Mouse (Mus musculus): ENCODE measurements around the gene Ptges2.
A peak's percentile ranks its signal among the peaks of the same experiment; 100 is the strongest.
"Not testable (repeated sequence)": the region's sequence is repeated elsewhere in the genome, so short reads cannot be mapped to it uniquely, and the experiment has no call there.

Ptges2 gene

DNA sequence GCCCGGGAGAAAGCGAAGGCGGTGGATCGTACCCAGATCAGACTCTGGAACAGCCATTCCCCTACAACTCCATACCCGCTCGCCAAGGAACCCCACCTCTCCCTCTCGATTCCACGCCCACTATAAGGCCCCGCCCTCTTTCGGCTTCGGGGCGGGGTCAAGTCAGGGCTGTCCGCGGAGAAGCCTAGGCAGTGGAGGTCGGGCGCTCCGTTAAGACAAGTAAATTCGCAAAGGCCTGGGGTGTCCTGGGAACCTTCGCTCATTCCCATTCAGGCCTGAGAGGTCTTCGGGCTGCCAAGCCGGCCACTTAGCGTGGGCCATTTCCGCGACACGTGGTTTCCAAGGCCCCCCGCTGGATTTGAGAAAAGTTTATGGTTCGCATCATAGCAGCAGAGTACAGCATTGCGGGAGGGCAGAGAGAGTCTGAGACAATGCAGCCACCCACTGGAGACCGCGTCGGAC is at the start of gene Ptges2:
Gene Ptges2, plus strand, starts transcription at position 413 of the 462 bp plus-strand sequence.
- DNase-seq: peak; percentile 93

DNA sequence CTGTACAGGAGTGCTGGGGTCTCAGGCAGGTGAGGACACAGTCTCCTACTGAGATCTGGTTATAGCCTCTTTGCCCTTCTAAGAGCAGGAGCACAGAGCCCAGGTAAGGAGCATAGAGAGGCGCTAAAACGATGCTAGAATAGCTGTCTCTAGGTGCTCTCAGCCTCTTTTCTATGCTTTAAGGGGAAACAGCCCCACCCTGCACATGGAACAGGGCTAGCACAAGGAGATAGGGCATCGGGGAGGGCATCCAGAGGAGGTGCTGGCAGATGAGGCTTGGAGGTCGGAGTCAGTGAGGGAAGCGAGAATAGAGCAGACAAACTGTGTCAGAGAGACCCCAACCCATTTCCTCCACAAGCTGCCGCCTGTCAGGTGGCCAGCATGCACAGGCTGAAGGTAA is 48.7 kb upstream of the Ptges2 start:
- DNase-seq: no peak

GRCm38 (mm10) chr2:32348311-32348710 is 47.4 kb upstream of the Ptges2 start:
- DNase-seq: no peak

GRCm38 (mm10) chr2:32349625-32350255 is 46.0 kb upstream of the Ptges2 start:
- DNase-seq: no peak

DNA sequence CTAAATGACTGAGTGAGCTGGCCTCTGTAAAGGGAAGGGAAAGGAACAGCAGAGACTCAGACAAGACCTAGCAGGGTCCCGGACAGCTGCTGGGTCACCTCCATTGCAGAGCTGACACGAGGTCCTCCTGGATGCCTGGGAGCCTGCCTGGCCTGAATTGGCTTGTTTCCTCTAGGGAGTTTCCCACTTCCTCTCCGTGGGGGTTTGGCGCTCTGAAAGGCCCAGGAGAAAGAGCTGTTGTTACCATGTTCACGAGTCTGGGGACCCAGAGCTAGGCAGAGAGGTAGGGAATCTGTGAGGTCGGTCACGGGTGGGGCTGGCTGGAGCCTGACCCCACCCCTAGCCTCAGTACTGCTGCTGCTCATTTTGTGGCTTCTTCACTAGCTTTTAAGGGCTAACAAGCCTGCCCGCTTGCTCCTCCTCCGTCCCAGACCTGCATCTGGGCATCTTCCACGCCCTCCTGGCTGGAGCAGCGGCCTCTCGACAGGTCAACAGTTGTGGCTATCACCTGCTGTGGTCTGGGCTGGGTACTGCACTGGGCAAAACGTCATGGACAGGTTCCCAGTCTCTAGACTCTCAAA is 45.1 kb upstream of the Ptges2 start:
- DNase-seq: no peak

DNA sequence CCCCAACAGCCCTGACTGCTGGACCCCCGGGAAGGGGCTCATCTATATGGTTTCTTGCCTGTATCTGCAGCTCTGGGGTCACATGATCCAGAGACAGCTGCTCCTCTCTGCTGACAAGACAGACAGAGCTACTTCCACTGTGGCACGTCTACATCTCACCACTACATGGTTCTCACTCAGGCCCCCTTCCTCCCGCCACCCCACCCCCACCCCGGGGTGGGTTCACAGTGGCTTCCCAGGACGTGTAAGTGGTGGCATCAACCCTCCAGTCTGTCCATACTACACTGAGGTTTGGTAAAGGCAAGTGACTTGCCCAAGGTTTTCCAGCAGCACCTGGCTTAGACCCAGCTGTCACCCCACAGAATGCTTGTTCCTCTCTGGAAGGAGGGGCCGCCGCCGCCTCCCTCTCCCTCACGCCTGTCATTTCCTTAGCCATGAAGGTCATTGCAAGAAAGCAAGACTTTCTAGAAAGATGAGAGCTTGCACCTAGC is 44.2 kb upstream of the Ptges2 start:
- DNase-seq: no peak

DNA sequence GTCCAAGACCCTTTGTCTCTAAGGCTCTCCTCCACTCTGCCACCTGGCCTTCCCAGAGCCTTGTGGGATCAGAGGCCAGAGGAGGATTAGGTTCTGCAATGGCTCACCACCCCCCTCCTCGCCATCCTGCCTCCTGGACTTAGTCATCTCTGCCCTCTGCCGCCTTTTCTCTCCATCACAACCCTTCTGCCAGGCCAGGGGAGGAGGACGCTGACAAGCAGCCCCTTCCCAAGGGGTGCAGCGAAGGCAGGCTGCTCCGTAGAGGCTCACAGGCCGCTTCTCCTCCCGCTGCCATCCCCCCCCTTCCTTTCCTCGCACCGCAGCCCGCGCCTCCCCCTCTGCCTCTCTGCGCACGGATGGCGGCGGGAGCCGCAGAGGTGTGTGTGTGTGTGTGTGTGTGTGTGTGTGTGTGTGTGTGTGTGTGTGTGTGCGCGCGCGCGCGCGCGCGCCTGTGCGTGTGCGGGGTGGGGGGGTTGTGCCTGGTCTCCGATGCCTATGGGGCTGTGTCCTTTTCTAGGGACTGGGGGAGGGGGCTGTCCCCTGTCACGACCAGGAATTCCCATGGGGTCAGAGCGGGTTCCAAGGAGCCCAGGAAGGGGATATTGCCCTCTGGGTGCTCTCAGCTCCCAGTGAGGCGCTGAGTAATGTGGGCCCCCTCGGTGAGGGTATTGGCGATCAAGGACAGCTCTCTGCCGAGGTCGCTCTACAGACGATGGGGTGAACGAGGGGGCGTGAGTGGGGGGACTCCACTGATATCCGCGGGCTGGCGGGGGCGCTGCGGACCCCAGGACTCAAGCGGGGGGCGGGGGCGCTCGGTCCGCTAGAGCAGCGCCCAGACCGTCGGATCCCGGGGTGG is 43.3 kb upstream of the Ptges2 start, which contains the start of gene Ciz1:
Gene Ciz1, plus strand, starts transcription at position 177 of the 856 bp plus-strand sequence.
- DNase-seq: no peak

DNA sequence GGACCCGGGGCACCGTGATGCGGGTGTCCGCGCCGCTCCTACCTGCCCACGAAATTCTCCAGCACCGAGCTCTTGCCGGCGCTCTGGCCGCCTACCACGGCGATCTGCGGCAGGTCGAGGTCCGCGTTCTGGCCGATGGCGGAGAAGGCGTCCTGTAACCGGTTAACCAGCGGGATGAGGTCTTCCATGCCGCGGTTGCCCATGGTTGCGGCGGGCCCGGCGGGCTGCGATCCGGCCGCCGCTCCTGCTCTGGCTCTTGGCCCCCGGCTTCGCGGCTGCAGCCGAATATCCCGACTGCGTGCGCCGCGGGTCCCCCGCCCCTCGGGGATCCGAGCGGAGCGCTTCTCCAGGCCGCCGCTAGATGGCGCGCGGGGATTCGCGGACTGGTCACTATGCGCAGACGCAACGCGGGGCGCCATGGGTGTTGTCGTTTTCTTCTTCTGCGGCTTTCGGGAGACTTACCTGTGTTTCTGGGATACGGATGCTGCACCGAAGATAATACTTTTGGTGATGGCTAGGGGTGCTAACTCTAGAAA is 42.6 kb upstream of the Ptges2 start, which contains the start of gene Dnm1:
Gene Dnm1, minus strand, starts transcription at position 332 of the 536 bp plus-strand sequence.
- peak; percentile 74 to 85 for DNase-seq

DNA sequence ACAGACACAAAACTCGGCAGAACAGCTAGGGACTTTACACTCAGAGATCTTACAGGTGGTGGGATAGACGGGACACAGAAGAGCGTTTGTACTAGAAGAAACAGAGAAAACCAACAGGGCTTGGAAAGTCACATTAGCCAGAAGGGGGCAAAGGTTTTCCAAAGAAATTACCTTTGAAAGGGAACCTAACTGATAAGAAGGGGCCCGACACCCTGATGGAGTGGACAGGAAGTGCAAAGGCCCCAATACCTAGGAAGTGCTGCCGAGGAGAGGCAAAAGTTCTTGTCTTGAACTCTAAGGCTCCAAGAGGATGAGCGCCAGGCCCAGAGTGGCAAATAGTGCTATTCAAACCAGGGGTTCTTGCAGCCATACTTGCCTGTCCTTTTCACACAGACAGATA is 41.9 kb upstream of the Ptges2 start:
- DNase-seq: no peak

DNA sequence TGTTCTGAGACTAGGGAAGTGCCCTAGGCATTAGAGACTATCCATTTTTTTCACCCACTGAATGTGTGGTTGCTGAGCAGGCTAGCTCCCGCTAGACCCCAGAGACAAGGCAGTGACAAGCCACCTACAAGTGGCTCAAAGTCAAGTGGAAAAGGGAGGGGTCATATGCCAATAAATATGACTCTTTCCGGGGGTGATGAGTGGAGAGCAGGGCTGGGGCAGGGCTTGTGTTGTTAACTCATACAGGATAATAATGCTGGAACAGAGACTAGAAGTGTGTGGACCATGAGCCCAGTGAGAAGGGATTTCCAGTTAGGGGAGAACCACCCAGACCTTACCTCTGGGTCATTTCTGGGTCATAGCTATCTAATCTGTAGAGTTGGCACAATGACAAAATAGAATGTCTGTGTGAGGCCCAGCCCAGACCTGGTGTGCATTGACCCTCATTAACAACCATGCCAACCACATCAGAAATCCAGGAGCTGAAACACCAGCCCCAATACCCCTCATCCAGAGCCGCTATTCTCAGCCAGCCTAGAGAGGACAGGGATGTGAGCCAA is 41.3 kb upstream of the Ptges2 start:
- no peak for DNase-seq

- DNase-seq: no peak
Observed at GRCm38 (mm10) chr2:32356216-32356615, 39.5 kb upstream of the Ptges2 start.

DNA sequence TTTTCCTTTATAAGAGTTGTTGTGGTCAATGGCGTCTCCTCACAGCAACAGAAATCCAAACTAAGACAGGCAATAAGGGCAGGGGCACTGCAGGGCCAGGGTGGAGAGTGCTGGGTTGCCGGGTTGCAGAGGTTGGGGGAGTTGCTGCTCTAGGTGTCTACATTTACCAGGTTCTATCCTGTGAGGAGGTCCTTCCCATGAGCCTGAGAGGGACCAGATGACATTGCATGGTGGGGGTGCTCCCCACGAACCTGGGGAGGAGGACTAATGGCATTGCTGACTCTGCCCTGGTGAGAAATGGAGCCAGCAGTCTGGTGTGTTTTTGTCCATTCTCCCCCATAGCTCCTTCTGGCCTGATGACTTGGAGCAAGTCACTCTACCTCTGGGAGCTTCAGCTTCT is 38.0 kb upstream of the Ptges2 start:
- no peak for DNase-seq

GRCm38 (mm10) chr2:32358381-32358780 is 37.3 kb upstream of the Ptges2 start:
- no peak for DNase-seq

DNA sequence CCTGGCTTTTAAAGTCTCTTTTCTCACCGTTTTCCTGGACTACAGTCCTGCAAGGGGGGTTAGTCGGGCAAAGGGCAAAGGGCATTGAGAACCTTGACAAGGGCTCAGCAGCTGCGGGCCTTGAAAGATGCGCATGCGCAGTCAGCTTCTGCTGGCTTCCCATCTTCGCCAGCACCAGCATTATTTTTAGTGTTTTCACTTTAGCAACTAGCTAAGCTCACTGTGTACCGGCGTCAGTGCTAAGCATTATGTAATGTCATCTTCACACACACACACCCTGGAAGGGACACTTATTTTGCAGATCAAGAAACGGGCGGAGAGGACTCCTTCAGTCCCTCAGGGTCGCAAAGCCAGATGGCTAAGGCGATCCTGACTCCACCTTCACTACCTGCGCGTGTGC is 35.0 kb upstream of the Ptges2 start:
- DNase-seq: peak; percentile 89 to 91

GRCm38 (mm10) chr2:32361437-32361836 is 34.3 kb upstream of the Ptges2 start:
- peak; percentile 71 to 80 for DNase-seq

DNA sequence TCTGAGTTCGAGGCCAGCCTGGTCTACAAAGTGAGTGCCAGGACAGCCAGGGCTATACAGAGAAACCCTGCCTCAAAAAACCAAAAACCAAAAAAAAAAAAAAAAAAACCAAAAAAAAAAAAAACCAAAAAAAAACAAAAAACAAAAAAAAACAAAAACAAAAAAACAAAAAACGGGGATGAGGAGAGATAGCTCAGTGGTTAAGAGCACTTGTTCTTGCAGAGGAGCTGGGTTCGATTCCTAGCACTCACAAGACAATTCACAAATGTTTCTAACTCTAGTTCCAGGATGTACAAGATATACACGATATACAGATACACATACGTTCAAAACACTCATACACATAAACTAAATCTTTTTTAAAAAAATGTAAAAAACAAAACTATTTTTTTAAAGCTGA is 33.4 kb upstream of the Ptges2 start:
- not testable (repeated sequence) for DNase-seq

DNA sequence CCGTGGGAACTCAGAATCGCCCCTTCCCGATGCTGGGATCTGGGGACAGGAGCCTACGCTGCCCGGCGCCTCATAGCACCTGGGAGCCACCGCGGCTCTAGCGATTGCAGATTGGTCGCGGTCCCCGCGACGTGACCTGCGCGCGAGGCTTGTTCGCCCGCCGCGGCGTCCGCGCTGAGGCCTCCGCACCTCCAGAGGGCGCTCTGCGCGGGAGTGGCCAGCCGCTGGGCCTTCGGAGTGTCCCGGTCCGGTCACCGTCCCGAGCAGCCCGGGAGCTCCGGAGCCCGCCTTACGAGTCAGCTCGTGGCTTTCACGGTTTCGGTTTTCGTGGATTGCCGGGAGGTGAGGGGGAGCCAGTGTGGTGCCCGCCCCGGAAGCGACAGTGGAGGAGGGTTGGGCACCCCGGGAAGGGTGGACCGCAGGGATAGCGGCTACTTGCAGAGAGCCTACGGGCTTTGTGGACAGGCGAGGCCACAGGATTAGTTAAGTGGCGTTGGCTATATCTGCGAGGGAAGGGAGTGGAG is 32.8 kb upstream of the Ptges2 start:
- peak; percentile 89 to 92 for DNase-seq

DNA sequence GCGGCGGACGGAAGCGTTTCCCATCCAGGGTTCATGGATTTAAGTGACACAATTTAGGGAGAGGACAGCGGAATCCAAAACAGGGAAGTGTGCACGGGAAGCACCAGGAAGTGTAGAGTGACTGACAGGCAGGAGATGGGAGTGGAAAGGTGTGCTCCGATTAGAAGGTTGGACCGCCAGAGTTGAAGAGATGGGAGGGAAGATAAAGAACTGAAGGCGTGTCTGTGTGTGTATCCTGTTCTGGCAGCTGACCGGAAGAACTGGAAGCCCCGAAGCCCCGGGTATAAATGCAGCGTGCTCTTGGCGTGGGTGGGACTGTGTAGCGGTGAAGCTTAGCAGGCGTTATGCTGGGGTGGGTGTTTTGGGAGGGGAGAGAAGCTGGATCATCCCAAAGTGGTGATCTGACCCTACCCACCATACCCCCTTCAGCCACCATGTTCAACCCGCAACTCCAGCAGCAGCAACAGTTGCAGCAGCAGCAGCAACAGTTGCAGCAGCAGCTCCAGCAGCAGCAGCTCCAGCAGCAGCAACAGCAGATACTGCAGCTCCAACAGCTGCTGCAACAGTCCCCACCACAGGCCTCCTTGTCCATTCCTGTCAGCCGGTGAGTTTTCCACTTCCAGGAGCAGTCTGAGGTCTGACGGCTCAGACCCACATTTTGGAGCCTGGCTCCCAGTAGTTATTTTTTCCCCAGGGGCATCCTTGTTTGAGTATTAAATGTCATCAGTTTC is 32.2 kb upstream of the Ptges2 start:
- peak in 1 of 2 experiments; percentile 59 for DNase-seq

DNA sequence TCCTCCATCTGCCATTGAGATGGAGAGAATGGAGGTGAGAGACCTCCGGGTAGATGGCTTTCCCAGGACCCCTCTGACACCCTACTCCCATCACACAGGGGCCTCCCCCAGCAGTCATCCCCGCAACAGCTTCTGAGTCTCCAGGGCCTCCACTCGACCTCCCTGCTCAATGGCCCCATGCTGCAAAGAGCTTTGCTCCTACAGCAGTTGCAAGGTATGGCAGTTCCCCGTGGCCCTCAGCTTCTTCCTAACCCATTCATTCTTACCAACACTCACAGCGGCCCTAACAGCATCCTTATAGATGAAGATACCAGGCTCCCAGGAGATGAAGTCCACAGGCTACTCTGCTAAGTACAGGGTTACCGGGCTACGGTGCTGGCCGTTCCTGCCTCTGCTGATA is 31.6 kb upstream of the Ptges2 start:
- no peak for DNase-seq

- DNase-seq: no peak
Observed at GRCm38 (mm10) chr2:32367315-32367714, 28.4 kb upstream of the Ptges2 start.

- no peak for DNase-seq
Observed at GRCm38 (mm10) chr2:32374191-32374590, 21.5 kb upstream of the Ptges2 start.

All from kidney, adult 8-10 months (tissue).